Mouse (Mus musculus): Measurements from ENCODE around the gene Nr1d2.

DNA sequence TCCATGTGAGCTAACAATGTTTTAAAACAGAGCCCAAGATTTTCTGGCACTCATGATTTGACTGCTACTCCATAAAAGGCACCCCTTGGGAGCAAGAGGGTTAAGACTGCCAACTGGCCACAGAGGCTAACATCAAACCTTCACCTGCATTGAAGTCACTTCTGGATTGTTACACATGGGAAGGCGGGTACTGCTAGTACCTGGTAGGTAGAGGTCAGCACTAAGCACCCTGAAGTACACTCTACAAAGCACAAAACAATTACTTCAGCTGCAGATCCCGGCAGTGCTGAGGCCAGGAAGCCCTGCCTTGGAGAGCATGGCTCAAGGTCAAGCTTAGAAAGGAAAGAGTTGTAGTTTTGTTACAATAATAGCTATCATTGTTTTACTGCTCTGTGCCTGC lies 48.5 kb upstream of the Nr1d2 start:
- TF ChIP-seq POLR2A (IDR thresholded peaks at IDR 0.05; ENCODE audit: low read depth, low read length), result no peak
- TF ChIP-seq NRF1 (IDR thresholded peaks at IDR 0.05; ENCODE audit: low read depth, low read length), result no peak
- no peak for TF ChIP-seq CTCF (conservative IDR thresholded peaks at IDR 0.05 in 1 of 2, IDR thresholded peaks at IDR 0.05 in 1 of 2; ENCODE audit: low read depth in 2 of 2, low read length in 2 of 2)
- no peak for TF ChIP-seq SMC3 (IDR thresholded peaks at IDR 0.05; ENCODE audit: low read depth, low read length)
- no peak for TF ChIP-seq MEF2A (IDR thresholded peaks at IDR 0.05; ENCODE audit: borderline replicate concordance, low read depth, low read length)
- TF ChIP-seq HCFC1 (IDR thresholded peaks at IDR 0.05; ENCODE audit: low read depth, low read length), result no peak
- TF ChIP-seq ZMIZ1 (IDR thresholded peaks at IDR 0.05; ENCODE audit: low read depth, low read length), result no peak
- no peak for TF ChIP-seq MXI1 (IDR thresholded peaks at IDR 0.05; ENCODE audit: low read depth, low read length)

Data from CH12.LX (cell line).